Mouse (Mus musculus) spleen, adult 2 months (tissue): ENCODE results near the gene Mtss1l.

Source experiments
- CTCF ChIP-seq: fragments of 200-500 bp; IDR thresholded peaks from 2 replicates; pipeline ENCODE4 v1.5.1; 2011; ENCODE audit warnings: mild to moderate bottlenecking, inconsistent platforms; ENCODE audit not compliant: insufficient read depth, insufficient read length, insufficient replicate concordance; ENCODE audit errors: extremely low read depth
- POLR2A ChIP-seq: fragments of 200-500 bp; IDR thresholded peaks from 2 replicates; pipeline ENCODE4 v1.6.1; 2011; ENCODE audit warnings: low read depth, low read length, inconsistent platforms

DNA sequence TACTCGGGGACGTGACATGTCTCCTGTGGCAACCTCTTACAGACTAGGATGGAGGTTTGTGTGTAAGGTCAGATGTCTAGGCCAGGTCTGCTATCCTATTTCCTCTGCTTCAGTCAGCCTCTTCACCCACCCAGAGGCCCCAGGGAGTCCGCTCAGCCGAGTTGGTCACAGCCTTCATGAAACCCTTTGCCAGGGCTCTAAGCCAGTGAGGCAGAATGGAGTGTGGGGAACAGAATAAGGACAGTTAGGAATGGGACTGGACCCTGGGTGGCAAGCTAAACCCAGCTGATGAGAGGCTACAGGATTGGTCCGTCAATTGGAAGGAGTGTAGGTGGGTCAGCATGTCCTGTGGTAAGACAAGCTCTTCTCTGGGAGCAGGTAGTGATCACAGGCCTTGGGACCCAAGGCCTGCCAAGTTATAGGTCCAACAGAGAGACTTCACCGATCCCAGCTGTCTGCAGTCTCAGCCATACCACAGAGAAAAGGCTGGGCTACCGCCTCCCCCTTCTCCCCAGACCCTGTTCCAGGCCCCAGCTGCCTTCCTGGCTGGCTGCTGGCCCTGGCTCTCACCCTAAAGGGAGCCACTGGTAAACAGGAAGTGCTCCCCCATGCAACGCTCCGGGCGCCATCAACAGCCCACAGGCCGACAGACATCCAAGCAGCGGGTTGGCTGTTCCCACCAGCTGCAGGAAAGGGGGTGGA, 2.2 kb upstream of the Mtss1l start:
- TF ChIP-seq CTCF, result no peak
- TF ChIP-seq POLR2A, result no peak
